Mouse (Mus musculus): Measurements from ENCODE around the gene Nasp. TPM values are rescaled to one million over a fixed set of nuclear protein-coding genes. Genes with fewer than 3 reads are reported as not detected.

The Nasp gene
- polyA plus RNA-seq, 1 experiment = 3.9 TPM

DNA sequence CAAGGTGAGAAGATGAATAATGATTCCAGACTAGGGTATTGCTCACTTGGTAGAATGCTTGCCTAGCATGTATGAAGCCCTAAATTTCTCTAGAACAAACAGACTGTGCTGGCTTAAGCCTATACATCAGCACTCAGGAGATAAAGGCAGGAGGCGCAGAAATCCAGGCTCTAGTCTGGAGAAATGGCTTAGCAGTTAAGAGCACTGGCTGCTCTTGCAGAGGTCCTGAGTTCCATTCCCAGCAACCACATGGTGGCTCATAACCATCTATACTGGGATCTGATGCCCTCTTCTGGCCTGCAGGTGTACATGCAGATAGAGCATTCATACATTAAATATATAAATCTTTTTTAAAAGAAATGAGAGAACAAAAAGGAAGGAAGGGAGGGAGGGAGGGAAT lies 14.3 kb upstream of the Nasp start:
- no peak overlapping the region for H3K4me3 ChIP-seq (ENCODE audit: insufficient read depth, low read depth, low read length)
- TF ChIP-seq CTCF (conservative IDR thresholded peaks at IDR 0.05; ENCODE audit: insufficient read depth, insufficient read length, low read depth, low read length) (0 out of 2 replicates have a peak, but pooled peaks have one; percentile 9), POLR2A (IDR thresholded peaks at IDR 0.05; ENCODE audit: low read depth, low read length) (no peak)
- H3K36me3 ChIP-seq (ENCODE audit: control insufficient read depth, insufficient read depth, low read length) = peaks cover 25% of the 10 kb centered on the region
- peaks cover 9% of the 10 kb centered on the region for H3K4me1 ChIP-seq (ENCODE audit: control insufficient read depth, insufficient read depth, low read length)
- no peak for DNase-seq
- H3K27ac ChIP-seq (ENCODE audit: insufficient read depth, low read depth, low read length) = no peak overlapping the region
- no peaks in the 10 kb centered on the region for H3K27me3 ChIP-seq (replicated peaks; ENCODE audit: control insufficient read depth, insufficient read depth, low read length)
- 100% methylated on average over 1 of the region's 1 CpGs for WGBS

- no peak for DNase-seq
- 88% methylated on average over 6 of the region's 6 CpGs for WGBS
- no peaks in the 10 kb centered on the region for H3K4me1 ChIP-seq (ENCODE audit: control insufficient read depth, insufficient read depth, low read length)
- no peak for TF ChIP-seq POLR2A (IDR thresholded peaks at IDR 0.05; ENCODE audit: low read depth, low read length)
- TF ChIP-seq CTCF (conservative IDR thresholded peaks at IDR 0.05; ENCODE audit: insufficient read depth, insufficient read length, low read depth, low read length) = no peak
- peaks cover 28% of the 10 kb centered on the region for H3K36me3 ChIP-seq (ENCODE audit: control insufficient read depth, insufficient read depth, low read length)
- H3K27ac ChIP-seq (ENCODE audit: insufficient read depth, low read depth, low read length) = no peak overlapping the region
- H3K27me3 ChIP-seq (replicated peaks; ENCODE audit: control insufficient read depth, insufficient read depth, low read length) = no peaks in the 10 kb centered on the region
- H3K4me3 ChIP-seq (ENCODE audit: insufficient read depth, low read depth, low read length) = no peak overlapping the region
Measured at GRCm38 (mm10) chr4:116638821-116639220, 11.1 kb upstream of the Nasp start.

- no peak for DNase-seq
- peaks cover 15% of the 10 kb centered on the region; the same call in 1 of the 2 replicates for H3K36me3 ChIP-seq (ENCODE audit: control insufficient read depth, insufficient read depth, low read length)
- H3K4me1 ChIP-seq (ENCODE audit: control insufficient read depth, insufficient read depth, low read length) = no peaks in the 10 kb centered on the region
- 72% methylated on average over 1 of the region's 1 CpGs for WGBS
- TF ChIP-seq POLR2A (IDR thresholded peaks at IDR 0.05; ENCODE audit: low read depth, low read length) = no peak
- H3K27me3 ChIP-seq (replicated peaks; ENCODE audit: control insufficient read depth, insufficient read depth, low read length) = no peaks in the 10 kb centered on the region
- H3K4me3 ChIP-seq (ENCODE audit: insufficient read depth, low read depth, low read length) = no peak overlapping the region
- H3K27ac ChIP-seq (ENCODE audit: insufficient read depth, low read depth, low read length) = no peak overlapping the region
Measured at GRCm38 (mm10) chr4:116635197-116635596, 7.5 kb upstream of the Nasp start.

- WGBS = under 1% methylated on average over 13 of the region's 13 CpGs
- peak overlapping the region; percentile 59 for H3K4me3 ChIP-seq (ENCODE audit: insufficient read depth, low read depth, low read length)
- H3K27ac ChIP-seq (ENCODE audit: insufficient read depth, low read depth, low read length) = peak overlapping the region; percentile 2; the same call in 1 of the 2 replicates
- peaks cover 4% of the 10 kb centered on the region; the same call in 1 of the 2 replicates for H3K4me1 ChIP-seq (ENCODE audit: control insufficient read depth, insufficient read depth, low read length)
- H3K36me3 ChIP-seq (ENCODE audit: control insufficient read depth, insufficient read depth, low read length) = no peaks in the 10 kb centered on the region
- no peaks in the 10 kb centered on the region for H3K27me3 ChIP-seq (replicated peaks; ENCODE audit: control insufficient read depth, insufficient read depth, low read length)
- peak; percentile 96 for DNase-seq
- TF ChIP-seq CTCF (conservative IDR thresholded peaks at IDR 0.05; ENCODE audit: insufficient read depth, insufficient read length, low read depth, low read length) (no peak), POLR2A (IDR thresholded peaks at IDR 0.05; ENCODE audit: low read depth, low read length) (peak; percentile 80)
Measured at GRCm38 (mm10) chr4:116627359-116627716, 403 bp downstream of the Nasp start.

GRCm38 (mm10) chr4:116626658-116627358 lies 933 bp downstream of the Nasp start:
- H3K4me1 ChIP-seq (ENCODE audit: control insufficient read depth, insufficient read depth, low read length) = peaks cover 4% of the 10 kb centered on the region; the same call in 1 of the 2 replicates
- H3K27me3 ChIP-seq (replicated peaks; ENCODE audit: control insufficient read depth, insufficient read depth, low read length) = no peaks in the 10 kb centered on the region
- no peaks in the 10 kb centered on the region for H3K36me3 ChIP-seq (ENCODE audit: control insufficient read depth, insufficient read depth, low read length)
- peak overlapping the region; percentile 2; the same call in 1 of the 2 replicates for H3K27ac ChIP-seq (ENCODE audit: insufficient read depth, low read depth, low read length)
- peak; percentile 89 for DNase-seq
- TF ChIP-seq POLR2A (IDR thresholded peaks at IDR 0.05; ENCODE audit: low read depth, low read length) (no peak), CTCF (conservative IDR thresholded peaks at IDR 0.05; ENCODE audit: insufficient read depth, insufficient read length, low read depth, low read length) (no peak)
- H3K4me3 ChIP-seq (ENCODE audit: insufficient read depth, low read depth, low read length) = peak overlapping the region; percentile 59
- WGBS = under 1% methylated on average over 53 of the region's 53 CpGs

- WGBS = 93% methylated on average over 4 of the region's 4 CpGs
- no peak for TF ChIP-seq POLR2A (IDR thresholded peaks at IDR 0.05; ENCODE audit: low read depth, low read length)
- no peak for TF ChIP-seq CTCF (conservative IDR thresholded peaks at IDR 0.05; ENCODE audit: insufficient read depth, insufficient read length, low read depth, low read length)
- 0 out of 2 replicates have a peak, but pooled peaks cover 2% of the 10 kb centered on the region for H3K36me3 ChIP-seq (ENCODE audit: control insufficient read depth, insufficient read depth, low read length)
- no peak overlapping the region for H3K27ac ChIP-seq (ENCODE audit: insufficient read depth, low read depth, low read length)
- peaks cover 4% of the 10 kb centered on the region; the same call in 1 of the 2 replicates for H3K4me1 ChIP-seq (ENCODE audit: control insufficient read depth, insufficient read depth, low read length)
- no peak for DNase-seq
- no peaks in the 10 kb centered on the region for H3K27me3 ChIP-seq (replicated peaks; ENCODE audit: control insufficient read depth, insufficient read depth, low read length)
- no peak overlapping the region for H3K4me3 ChIP-seq (ENCODE audit: insufficient read depth, low read depth, low read length)
Measured at GRCm38 (mm10) chr4:116624831-116625230, 2.9 kb downstream of the Nasp start.

DNA sequence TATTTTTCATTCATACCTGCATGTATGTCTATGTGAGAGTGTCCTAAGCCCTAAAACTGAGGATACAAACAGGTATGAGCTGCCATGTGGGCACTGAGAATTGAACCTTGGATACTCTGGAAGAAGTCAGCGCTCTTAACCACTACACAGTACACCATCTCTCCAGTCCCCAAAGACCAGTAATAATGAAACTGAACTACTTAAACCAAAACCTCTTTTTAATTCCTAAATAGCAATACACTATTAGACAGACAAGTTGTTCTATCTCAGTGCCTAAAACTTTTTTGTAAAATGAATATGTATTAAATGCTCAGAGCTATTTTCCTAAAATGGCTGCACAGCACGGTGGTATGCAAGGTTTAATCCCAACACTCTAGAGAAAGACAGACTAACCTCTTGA lies 12.5 kb downstream of the Nasp start:
- WGBS = 95% methylated on average over 2 of the region's 2 CpGs

More for the DNA sequence above, 12.5 kb downstream of the Nasp start:
- TF ChIP-seq POLR2A (IDR thresholded peaks at IDR 0.05; ENCODE audit: low read depth, low read length) (no peak), CTCF (conservative IDR thresholded peaks at IDR 0.05; ENCODE audit: insufficient read depth, insufficient read length, low read depth, low read length) (no peak)
- no peak overlapping the region for H3K4me3 ChIP-seq (ENCODE audit: insufficient read depth, low read depth, low read length)
- no peak overlapping the region for H3K27ac ChIP-seq (ENCODE audit: insufficient read depth, low read depth, low read length)
- peaks cover 4% of the 10 kb centered on the region; the same call in 1 of the 2 replicates for H3K36me3 ChIP-seq (ENCODE audit: control insufficient read depth, insufficient read depth, low read length)
- no peak for DNase-seq
- H3K4me1 ChIP-seq (ENCODE audit: control insufficient read depth, insufficient read depth, low read length) = no peaks in the 10 kb centered on the region
- H3K27me3 ChIP-seq (replicated peaks; ENCODE audit: control insufficient read depth, insufficient read depth, low read length) = no peaks in the 10 kb centered on the region
